Mouse (Mus musculus) thymus, adult 2 months (tissue): Measurements from ENCODE around the gene Rasa3. TPM values are rescaled to one million over a fixed set of nuclear protein-coding genes. Genes with fewer than 3 reads are reported as not detected.

Experiments used
- DNase-seq: peaks from one replicate; pipeline ENCODE4 v3.0.0; 2021
- H3K27ac ChIP-seq: fragments of 200-500 bp; 2 replicates; pipeline ENCODE4 v1.5.1; 2012; ENCODE audit warnings: low read length, control low read depth; ENCODE audit not compliant: control insufficient read depth, insufficient read depth
- H3K27me3 ChIP-seq: fragments of 200-500 bp; 2 replicates; pipeline ENCODE4 v1.6.1; 2012; ENCODE audit warnings: mild to moderate bottlenecking, low read length, moderate library complexity, mixed read lengths; ENCODE audit not compliant: control insufficient read depth, insufficient read depth
- H3K36me3 ChIP-seq: fragments of 200-500 bp; 2 replicates; pipeline ENCODE4 v1.6.1; 2012; ENCODE audit warnings: mild to moderate bottlenecking, low read length, moderate library complexity; ENCODE audit not compliant: control insufficient read depth, insufficient read depth
- H3K4me1 ChIP-seq: fragments of 200-500 bp; replicated peaks from 2 replicates; pipeline ENCODE4 v1.6.1; 2012; ENCODE audit warnings: low read length; ENCODE audit not compliant: control insufficient read depth, insufficient read depth
- H3K4me3 ChIP-seq: fragments of 200-500 bp; 2 replicates; pipeline ENCODE4 v1.5.1; 2012; ENCODE audit warnings: mild to moderate bottlenecking, low read length, control low read depth, moderate library complexity; ENCODE audit not compliant: control insufficient read depth, insufficient read depth
- CTCF ChIP-seq: fragments of 200-500 bp; IDR thresholded peaks from 2 replicates; pipeline ENCODE4 v1.5.1; 2012; ENCODE audit warnings: mild to moderate bottlenecking, control low read depth, low read length, moderate library complexity, borderline replicate concordance; ENCODE audit not compliant: control insufficient read depth, poor library complexity, insufficient read depth; ENCODE audit errors: extremely low read depth
- POLR2A ChIP-seq: fragments of 200-500 bp; IDR thresholded peaks from 2 replicates; pipeline ENCODE4 v1.6.1; 2012; ENCODE audit warnings: mild to moderate bottlenecking, low read length, control low read depth, moderate library complexity; ENCODE audit not compliant: control insufficient read depth, poor library complexity, insufficient read depth; ENCODE audit errors: extremely low read depth
- WGBS: fragments of 180-500 bp; shearing (Covaris S2); methylation state at CpG from one replicate; pipeline ENCODE4 v1.1.7; 2018; 5-methylcytosine and 5-hydroxymethylcytosine counted together
- polyA plus RNA-seq: library from polyadenylated mRNA; depleted of rRNA; stranded (reverse); fragments of >200 nt; gene quantifications from 2 replicates; pipeline ENCODE4 v1.2.3, GENCODE M21; 2012

The Rasa3 gene
- polyA plus RNA-seq, 1 experiment, result 57.5 TPM

DNA sequence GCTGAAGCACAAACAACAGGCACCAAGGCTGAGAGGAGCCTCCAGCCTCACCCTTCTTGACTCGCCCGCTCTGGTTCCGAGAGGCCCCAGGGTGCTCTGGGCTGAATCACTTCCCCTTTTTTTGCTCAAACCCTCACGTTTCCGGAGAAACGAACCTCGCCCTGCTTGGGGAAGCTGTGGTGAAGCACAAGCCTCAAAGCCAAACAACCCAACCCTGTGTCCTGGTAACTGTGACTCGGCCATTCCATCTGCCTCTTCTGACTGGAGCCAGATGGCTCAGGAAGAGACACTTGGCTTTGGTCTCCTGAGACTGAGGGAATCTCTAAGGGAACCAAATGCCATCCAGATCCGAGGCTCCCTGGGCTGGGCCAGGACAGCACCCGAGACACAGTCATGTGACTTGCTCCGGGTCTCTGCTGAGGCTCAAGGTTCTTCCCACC is 82.5 kb downstream of the Rasa3 start:
- peaks cover 33% of the 10 kb centered on the region for H3K4me1 ChIP-seq
- peak overlapping the region; percentile 67; the same call in 1 of the 2 replicates for H3K27ac ChIP-seq

DNA sequence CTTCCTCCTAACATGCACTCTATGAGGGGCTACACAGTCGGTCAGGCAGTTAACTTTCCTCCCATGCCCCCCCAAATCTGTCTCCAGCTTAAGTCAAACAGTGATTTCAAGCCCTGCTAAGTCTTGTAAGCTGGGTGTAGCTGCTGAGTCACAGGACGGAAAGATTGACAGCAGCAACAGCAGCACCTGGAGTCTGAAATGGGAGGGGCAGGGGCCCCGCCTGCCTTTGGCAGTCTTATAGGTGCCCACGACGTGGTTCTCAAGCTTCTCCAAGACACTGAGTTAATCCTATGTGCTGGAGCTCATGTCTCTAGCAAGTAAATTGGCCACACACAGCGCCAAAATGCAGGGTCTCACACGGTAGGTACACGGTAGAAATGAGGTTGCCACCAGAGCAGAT is 84.1 kb downstream of the Rasa3 start:
- TF ChIP-seq POLR2A, result no peak
- no peak for TF ChIP-seq CTCF
- 41% methylated on average over 8 of the region's 8 CpGs for WGBS
- Histone ChIP-seq H3K4me1 (peaks cover 26% of the 10 kb centered on the region), H3K27ac (no peak overlapping the region), H3K36me3 (no peaks in the 10 kb centered on the region), H3K27me3 (no peaks in the 10 kb centered on the region), H3K4me3 (no peak overlapping the region)
- no peak for DNase-seq

More for the DNA sequence above, 82.5 kb downstream of the Rasa3 start:
- TF ChIP-seq POLR2A, result no peak
- TF ChIP-seq CTCF, result 0 out of 2 replicates have a peak, but pooled peaks have one; percentile 29
- Histone ChIP-seq H3K36me3 (no peaks in the 10 kb centered on the region), H3K4me3 (peak overlapping the region; percentile 8), H3K27me3 (no peaks in the 10 kb centered on the region)
- DNase-seq, result peak; percentile 55
- 6% methylated on average over 11 of the region's 11 CpGs for WGBS

DNA sequence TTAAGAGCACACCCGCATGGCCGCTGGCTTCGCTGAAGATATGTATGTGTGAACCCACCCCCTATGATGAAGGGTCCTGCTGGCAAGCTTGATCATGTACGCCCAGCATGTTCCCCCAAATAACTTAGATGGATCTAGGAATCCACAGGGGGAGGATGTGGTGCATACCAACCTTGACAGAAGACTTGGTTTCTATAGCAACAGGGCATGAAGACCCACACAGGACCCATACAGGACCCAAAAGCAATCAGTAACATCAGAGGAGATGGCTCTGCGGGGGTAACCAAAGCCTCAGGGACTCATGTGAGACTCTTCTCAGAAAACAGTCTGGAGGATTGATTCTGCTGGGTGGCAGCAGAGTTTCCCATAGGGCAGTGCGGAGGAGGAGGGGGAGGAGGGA is 86.2 kb downstream of the Rasa3 start:
- DNase-seq, result no peak
- TF ChIP-seq POLR2A (no peak), CTCF (no peak)
- peaks cover 23% of the 10 kb centered on the region for H3K4me1 ChIP-seq
- H3K4me3 ChIP-seq, result no peak overlapping the region
- H3K36me3 ChIP-seq, result no peaks in the 10 kb centered on the region
- no peaks in the 10 kb centered on the region for H3K27me3 ChIP-seq
- no peak overlapping the region for H3K27ac ChIP-seq
- WGBS, result 97% methylated on average over 6 of the region's 6 CpGs

DNA sequence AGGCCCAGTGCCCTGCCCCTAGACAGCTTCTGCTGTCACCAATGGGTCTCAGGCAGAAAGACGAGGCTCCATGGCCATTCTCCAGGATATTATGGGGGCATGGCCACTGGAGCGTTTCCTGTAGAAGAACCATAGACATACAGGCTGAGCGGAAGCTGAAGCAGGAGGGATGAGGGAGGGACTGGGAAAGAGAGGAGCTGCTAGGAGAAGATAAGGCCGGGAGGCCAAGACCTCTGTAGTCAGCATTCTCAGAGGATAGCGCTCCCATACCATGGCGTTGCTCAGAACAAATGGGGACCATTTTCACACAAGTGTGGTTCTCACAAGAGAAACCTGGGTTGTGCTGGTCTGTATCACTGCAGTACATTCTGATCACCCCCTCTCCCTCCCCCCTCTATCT is 88.3 kb downstream of the Rasa3 start:
- Histone ChIP-seq H3K27me3 (no peaks in the 10 kb centered on the region), H3K36me3 (no peaks in the 10 kb centered on the region), H3K4me1 (peaks cover 8% of the 10 kb centered on the region), H3K27ac (no peak overlapping the region), H3K4me3 (no peak overlapping the region)
- DNase-seq, result no peak
- 92% methylated on average over 6 of the region's 6 CpGs for WGBS
- TF ChIP-seq CTCF, result no peak
- TF ChIP-seq POLR2A, result no peak

DNA sequence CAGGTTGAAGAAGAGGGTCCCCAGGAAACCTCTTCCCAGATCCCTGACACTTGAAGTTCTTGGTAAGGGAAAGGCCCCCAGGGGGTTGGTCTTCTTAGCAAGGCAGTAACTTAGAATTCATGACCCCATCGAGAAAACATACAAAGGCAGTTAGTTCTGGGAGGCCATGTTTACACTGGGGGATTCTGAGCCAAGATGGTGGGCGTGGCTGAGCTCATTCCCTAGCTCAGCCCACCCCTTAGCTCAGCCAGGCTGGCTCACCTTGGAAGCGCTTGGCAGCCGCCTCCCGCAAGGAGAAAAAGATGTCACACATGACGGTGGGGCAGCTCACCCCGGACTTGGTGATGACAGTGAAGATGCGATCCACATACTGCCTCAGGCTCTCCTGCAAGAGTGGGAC is 92.8 kb downstream of the Rasa3 start:
- Histone ChIP-seq H3K27ac (no peak overlapping the region), H3K27me3 (no peaks in the 10 kb centered on the region), H3K4me1 (no peaks in the 10 kb centered on the region), H3K36me3 (no peaks in the 10 kb centered on the region), H3K4me3 (no peak overlapping the region)
- no peak for DNase-seq
- WGBS, result 95% methylated on average over 8 of the region's 8 CpGs
- no peak for TF ChIP-seq POLR2A
- TF ChIP-seq CTCF, result no peak

DNA sequence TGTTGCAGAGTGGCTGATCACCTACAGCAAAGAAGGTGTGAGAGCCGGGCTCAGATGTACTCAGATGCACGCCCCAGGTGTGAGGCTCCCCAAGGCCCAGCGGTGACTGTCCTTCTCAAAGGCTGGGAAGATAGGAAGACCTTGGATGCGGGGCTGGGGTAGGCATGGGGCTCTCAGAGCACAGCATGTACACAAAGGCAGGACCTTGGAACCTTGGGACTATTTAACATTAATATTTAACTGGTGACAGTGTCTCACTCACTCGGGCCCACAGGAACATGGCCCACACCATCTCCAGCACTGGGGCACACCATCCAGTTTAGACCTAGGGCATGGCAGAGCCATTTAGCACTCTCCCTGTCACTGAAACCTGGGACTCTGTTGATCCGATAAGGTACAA is 99.5 kb downstream of the Rasa3 start:
- Histone ChIP-seq H3K4me1 (no peaks in the 10 kb centered on the region), H3K4me3 (no peak overlapping the region), H3K36me3 (no peaks in the 10 kb centered on the region), H3K27me3 (no peaks in the 10 kb centered on the region), H3K27ac (no peak overlapping the region)
- 98% methylated on average over 6 of the region's 6 CpGs for WGBS
- DNase-seq, result no peak
- TF ChIP-seq CTCF (no peak), POLR2A (no peak)

DNA sequence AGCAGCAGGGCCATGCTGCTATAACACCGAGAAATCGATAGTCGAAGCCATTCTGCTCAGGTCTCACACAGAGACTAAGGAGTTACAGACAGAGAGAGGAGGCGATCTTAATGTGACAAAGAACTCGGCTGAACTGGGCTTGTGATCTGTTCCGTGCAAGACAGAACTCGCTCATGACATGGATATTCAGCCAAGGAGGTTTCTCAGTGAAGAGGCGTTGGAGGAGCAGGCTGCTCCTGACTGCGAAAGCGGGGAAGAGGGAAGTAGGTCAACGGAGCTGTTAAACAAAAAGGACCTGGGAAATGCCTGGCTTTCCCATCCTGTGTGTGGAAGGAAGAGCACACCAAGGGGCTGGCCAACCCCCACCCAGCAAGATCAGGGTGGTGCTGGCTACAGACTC is 105.4 kb downstream of the Rasa3 start:
- WGBS, result 94% methylated on average over 11 of the region's 11 CpGs
- Histone ChIP-seq H3K27ac (no peak overlapping the region), H3K4me3 (no peak overlapping the region), H3K27me3 (no peaks in the 10 kb centered on the region), H3K36me3 (no peaks in the 10 kb centered on the region), H3K4me1 (no peaks in the 10 kb centered on the region)
- DNase-seq, result no peak
- TF ChIP-seq POLR2A (no peak), CTCF (no peak)
